Mouse (Mus musculus): ENCODE measurements around the gene Rbm38. TPM values are rescaled to one million over a fixed set of nuclear protein-coding genes. Genes with fewer than 3 reads are reported as not detected.

Gene Rbm38
- total RNA-seq, 4 experiments from 2014 or later = 143 to 197 (median 166) TPM

DNA sequence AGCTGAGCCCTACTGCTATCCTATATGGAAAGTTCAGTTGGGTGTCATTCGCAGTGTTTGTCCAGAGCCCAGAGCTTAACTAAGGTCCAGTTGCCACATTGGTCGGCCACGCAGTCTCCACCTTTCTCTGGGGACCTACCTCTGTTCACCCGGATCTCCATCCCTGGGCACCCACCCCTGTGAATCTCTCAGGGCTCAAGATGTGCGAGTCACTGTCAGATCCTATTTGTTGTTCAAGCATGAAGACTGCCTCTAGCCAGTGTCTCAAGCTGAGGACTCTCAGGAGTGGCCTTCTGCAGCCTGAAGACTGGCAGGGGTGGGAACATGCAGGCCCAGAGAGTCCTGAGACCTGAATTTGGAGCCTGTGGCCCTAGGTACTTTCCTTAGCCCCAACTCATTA is 15.8 kb downstream of the Rbm38 start:
- DNase-seq (ENCODE audit: low spot score) = no peak

DNA sequence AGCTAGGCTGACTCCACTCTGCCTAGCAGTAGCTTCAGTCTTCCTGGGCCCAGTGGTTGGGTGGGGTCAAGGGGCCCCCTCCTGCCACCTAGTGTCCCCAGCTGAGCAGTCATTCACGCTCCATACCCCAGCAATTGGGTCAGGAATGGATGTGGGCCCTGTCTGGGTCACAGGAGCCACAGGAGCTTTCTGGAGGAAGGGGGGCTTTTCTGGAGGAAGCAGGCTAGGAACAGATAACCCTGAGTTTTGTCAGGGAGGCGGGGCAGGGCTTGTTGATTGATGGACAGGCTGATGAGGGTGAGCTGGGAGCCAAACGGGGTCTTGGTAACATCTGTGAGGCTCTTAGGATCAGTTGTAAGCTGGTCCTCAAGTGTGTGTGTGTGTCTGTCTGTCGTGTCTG is 16.3 kb downstream of the Rbm38 start:
- no peak for DNase-seq (ENCODE audit: low spot score)

DNA sequence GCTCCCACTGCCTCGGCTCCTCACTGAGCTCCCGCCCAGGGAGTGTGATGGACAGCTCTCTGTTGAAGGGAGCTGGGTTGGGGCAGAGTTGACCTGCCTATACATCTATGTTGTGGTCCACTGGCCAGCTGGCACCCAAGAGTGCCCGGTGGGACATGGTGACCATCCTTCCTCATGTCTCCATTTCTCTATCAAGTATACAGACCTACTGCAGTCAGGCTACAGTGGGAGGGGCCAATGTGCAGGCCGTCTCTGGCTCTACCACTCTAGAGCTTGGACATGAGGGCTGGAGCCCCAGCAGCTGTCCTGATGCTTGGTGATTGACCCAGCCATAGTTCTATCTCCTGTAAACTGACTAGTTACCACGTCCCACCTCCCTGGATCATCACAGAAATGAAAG is 17.0 kb downstream of the Rbm38 start:
- no peak for DNase-seq (ENCODE audit: low spot score)

- no peak for DNase-seq (ENCODE audit: low spot score)
These were observed 17.7 kb downstream of the Rbm38 start for GRCm38 (mm10) chr2:173037827-173038607.

GRCm38 (mm10) chr2:173039041-173039440 is 18.7 kb downstream of the Rbm38 start:
- DNase-seq (ENCODE audit: low spot score) = no peak

- DNase-seq (ENCODE audit: low spot score) = no peak
These were observed 20.5 kb downstream of the Rbm38 start for GRCm38 (mm10) chr2:173040803-173041202.

GRCm38 (mm10) chr2:173041242-173041641 is 20.9 kb downstream of the Rbm38 start:
- no peak for DNase-seq (ENCODE audit: low spot score)

- no peak for DNase-seq (ENCODE audit: low spot score)
These were observed 21.6 kb downstream of the Rbm38 start for GRCm38 (mm10) chr2:173041893-173042292.

DNA sequence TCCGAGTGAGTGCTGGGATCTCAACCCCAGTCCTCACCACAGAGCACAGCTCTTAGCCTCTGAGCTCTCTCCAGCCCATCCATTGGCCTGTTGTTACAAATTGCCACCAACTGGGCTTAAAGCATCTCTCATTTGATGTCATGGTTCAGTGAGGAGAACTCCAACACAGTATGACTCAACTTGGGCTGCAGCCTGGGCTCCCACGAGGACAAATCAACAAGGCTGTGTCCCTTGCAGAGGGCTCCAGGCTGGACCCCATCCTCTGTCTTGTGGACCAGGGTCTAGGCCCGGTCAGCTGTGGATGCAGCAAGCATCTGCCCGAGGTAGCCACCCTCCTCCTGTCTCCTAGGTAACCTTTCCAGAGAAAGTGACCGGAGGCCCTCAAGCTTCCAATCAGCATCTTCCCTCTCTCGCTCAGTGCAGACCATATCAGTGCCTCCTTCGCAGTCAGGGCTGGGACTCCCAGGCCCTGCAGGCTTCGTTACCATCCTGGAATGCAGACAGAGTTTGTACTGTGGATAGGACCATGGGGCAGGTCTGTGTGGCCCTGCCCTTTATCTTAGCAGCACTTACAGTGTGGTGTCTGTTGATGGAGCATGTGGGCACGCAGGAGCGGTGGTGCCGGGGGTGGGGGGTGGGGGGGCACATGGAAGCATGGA is 22.3 kb downstream of the Rbm38 start:
- DNase-seq (ENCODE audit: low spot score) = no peak

- DNase-seq (ENCODE audit: low spot score) = peak; percentile 78
These were observed 24.1 kb downstream of the Rbm38 start for GRCm38 (mm10) chr2:173044198-173044970.

- no peak for DNase-seq (ENCODE audit: low spot score)
These were observed 26.4 kb downstream of the Rbm38 start for GRCm38 (mm10) chr2:173046582-173047297.

GRCm38 (mm10) chr2:173047471-173047870 is 27.2 kb downstream of the Rbm38 start:
- no peak for DNase-seq (ENCODE audit: low spot score)

GRCm38 (mm10) chr2:173048041-173048745 is 27.9 kb downstream of the Rbm38 start:
- no peak for DNase-seq (ENCODE audit: low spot score)

DNA sequence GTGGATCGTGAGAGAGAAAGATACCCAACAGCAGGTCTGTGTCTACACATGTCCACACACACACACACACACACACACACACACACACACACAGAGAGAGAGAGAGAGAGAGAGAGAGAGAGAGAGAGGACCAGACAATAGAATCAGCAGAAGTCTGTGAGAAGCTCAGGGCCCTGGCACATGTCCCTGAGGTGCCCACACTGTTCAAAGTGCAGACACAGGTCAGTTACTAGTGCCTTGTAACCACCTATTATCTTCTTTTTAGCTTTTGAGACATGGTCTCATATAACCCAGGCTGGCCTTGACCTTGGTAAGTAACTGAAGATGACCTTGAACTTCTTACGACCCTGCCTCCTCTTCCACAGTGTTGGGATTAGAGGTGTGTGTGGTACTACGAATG is 28.9 kb downstream of the Rbm38 start:
- DNase-seq (ENCODE audit: low spot score) = no peak

DNA sequence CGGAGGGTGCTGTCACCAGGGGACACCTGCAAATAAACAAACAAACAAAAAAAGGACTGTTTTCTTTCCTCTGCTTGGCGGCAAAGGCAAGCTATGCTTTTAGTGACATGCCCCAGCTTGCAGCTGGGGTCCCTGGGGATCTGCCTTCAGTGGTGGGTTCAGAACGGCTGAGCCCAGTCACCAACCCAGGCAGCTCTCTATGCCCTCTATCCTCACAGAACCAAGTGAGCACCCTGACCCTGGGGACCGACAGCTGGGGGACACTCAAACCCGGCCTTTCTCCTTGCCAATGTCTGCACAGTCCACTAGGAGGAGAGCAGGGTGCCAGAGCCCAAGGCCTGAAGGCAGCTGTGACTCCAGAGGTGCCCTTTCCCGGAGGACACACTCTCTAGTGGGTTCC is 29.5 kb downstream of the Rbm38 start:
- DNase-seq (ENCODE audit: low spot score) = no peak

- DNase-seq (ENCODE audit: low spot score) = no peak
These were observed 30.5 kb downstream of the Rbm38 start for GRCm38 (mm10) chr2:173050604-173051382.

DNA sequence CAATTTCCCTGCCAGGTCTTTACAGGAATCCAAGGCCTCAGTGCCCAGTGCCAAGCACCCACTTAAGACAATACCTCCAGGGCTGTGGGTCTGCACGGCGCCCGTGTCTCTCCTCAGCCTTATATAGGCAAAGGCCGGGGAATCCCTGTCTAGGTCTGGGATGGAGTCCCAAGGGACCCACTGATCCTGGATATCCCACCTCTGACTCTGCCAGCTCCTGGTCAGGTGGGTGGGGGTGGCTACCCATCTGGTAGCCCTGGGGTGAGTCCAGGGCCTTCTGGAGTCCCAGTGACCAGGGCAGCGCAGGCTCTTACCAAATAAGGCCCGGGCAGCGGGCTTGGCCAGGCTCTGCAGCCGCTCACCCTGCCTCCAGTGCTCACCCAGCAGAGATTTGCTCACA is 32.6 kb downstream of the Rbm38 start:
- no peak for DNase-seq (ENCODE audit: low spot score)

DNA sequence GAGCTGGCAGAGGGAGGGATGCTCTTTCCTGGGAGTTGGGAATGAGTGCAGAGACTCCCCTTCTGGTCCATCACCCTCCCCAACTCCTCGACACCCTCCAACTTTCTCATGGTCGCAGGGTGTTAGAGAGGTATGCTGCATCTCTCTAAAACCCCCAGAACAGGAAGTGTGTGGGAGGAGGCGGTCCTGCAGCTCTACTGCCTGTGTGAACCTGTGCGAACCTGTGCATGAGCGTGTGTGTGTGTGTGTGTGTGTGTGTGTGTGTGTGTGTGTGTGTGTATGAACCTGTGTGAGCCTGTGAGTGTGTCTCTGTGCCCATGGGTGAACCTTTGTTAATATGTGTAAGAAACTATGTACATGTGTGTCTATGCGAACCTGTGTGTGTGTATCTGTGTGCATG is 33.5 kb downstream of the Rbm38 start:
- no peak for DNase-seq (ENCODE audit: low spot score)

DNA sequence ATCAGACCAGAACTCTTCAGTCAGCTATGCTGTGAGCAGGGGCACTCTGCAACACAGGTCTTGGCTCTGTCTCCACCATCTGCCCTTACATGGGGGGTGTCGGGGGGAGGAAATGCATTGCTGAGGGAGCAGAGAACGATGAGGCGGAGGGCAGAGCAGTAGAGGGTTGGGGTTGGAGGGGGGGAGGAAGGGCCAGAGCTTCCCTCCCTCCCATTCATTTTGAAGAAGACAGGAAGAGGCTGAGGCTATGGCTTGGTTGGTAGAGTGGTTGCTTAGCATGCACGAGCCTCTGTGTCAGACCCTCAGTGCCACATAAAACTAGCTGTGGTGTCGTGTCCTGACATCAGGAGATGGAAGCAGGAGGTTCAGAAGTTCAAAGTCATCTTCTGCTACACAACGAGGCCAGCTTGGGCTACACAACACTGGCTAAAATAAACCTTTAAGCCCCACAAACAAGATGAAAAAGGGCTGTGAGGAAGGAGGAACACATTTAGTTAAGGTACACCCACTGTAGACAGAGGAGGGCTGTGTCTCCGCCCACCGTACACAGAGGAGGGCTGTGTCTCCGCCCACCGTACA is 36.1 kb downstream of the Rbm38 start:
- DNase-seq (ENCODE audit: low spot score) = no peak

DNA sequence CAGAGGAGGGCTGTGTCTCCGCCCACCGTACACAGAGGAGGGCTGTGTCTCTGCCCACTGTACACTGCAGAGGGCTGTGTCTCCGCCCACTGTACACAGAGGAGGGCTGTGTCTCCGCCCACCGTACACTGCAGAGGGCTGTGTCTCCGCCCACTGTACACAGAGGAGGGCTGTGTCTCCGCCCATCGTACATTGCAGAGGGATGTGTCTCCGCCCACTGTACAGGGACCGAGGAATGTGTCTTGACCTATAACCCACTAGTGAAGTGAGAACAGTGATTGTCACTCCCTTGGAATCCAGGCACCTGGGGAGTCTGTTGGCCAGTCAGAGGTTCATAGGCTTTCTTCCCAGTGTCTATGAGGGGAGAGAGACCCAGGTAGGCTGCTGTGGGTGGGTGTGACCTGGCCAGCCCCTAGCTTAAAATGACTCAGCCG is 36.6 kb downstream of the Rbm38 start:
- no peak for DNase-seq (ENCODE audit: low spot score)
